Mouse (Mus musculus) Patski (cell line): ENCODE results near the gene Emx2. TPM values are rescaled to one million over a fixed set of nuclear protein-coding genes. Genes with fewer than 3 reads are reported as not detected.

Source experiments
- ATAC-seq: fragments of 100-300 bp; one replicate; pipeline ENCODE4 v1.8.0; 2021
- CTCF ChIA-PET: fragments of 350-600 bp; sonication (Branson Sonifier 250); formaldehyde crosslinking; loops from one replicate; lab custom pipeline; 2022; ENCODE audit warnings: inconsistent platforms; lab: Charles Lee
- POLR2A ChIA-PET: fragments of 350-600 bp; sonication (Branson Sonifier 250); formaldehyde crosslinking; loops from one replicate; lab custom pipeline; 2022; ENCODE audit warnings: antibody characterized with exemption, inconsistent platforms; lab: Charles Lee
- DNase-seq: peaks from one replicate; pipeline ENCODE4 v3.0.0-alpha.2; 2011; ENCODE audit warnings: low read depth, low spot score
- H3K27me3 ChIP-seq: fragments of 371-371 bp; one replicate; pipeline ENCODE4 v1.5.1; 2021
- CTCF ChIP-seq: fragments of 100-300 bp; IDR thresholded peaks from one replicate; pipeline ENCODE4 v1.5.1; 2021
- in situ Hi-C: fragments of 300-500 bp; cut with MboI; formaldehyde crosslinking; loops from 3 replicates; pipeline ENCODE4 v1.11.1; 2018; ENCODE audit warnings: low pct_unique_long_range_greater_than_20kb, mixed read lengths
- polyA plus RNA-seq: library from polyadenylated mRNA; unstranded; gene quantifications from one replicate; pipeline ENCODE4 v1.2.3, GENCODE M21; 2021

Gene Emx2
- polyA plus RNA-seq, 1 experiment from 2014 or later, result 49.2 TPM

DNA sequence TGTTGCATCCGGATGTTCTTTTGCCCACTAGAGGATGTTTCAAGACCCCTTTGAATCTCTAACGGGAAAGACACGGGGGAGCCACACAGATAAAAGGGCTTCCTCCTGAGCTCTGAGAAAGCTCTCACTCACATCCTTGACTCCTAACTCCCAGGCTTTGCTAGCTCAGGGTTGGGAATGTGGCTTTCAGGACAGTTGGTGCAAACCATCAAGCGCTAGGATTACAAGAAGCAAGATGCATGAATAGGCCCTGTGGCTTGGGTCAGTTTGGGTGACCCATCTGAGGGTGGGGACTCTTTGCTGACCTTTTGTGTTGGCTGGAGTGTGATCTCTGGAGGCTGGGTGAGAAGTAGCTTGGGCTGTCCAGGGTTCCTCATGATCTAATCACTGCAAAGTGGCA, 5.9 kb upstream of the Emx2 start:
- ATAC-seq (no peak), DNase-seq (no peak)
- no peak for TF ChIP-seq CTCF
- in situ Hi-C loops, result no loop called here
- ChIA-PET CTCF (interaction anchor here (0.8 to 2.5 kb wide), 5 partner anchors 10 to 140 kb away, joined by 3 to 9 read pairs (median 3); no protein-coding TSS in a partner anchor), POLR2A (interaction anchor here (0.6 kb wide), 1 partner anchor 495 kb away, joined by 3 read pairs; no protein-coding TSS in a partner anchor)
- no peaks in the 10 kb centered on the region for H3K27me3 ChIP-seq

GRCm38 (mm10) chr19:59453591-59453990, 4.6 kb upstream of the Emx2 start:
- CTCF ChIA-PET, result interaction anchor here (1.2 to 2.5 kb wide), 3 partner anchors 33 to 65 kb away, joined by 3 to 9 read pairs (median 5); no protein-coding TSS in a partner anchor
- POLR2A ChIA-PET, result no interaction called here
- DNase-seq, result no peak
- in situ Hi-C loops, result no loop called here
- no peak for TF ChIP-seq CTCF
- no peak for ATAC-seq
- no peaks in the 10 kb centered on the region for H3K27me3 ChIP-seq

- in situ Hi-C loops, result no loop called here
- DNase-seq (no peak), ATAC-seq (no peak)
- H3K27me3 ChIP-seq, result no peaks in the 10 kb centered on the region
- ChIA-PET POLR2A (no interaction called here), CTCF (interaction anchor here (0.6 to 2.5 kb wide), 5 partner anchors 30 to 475 kb away, joined by 3 to 9 read pairs (median 4); no protein-coding TSS in a partner anchor)
- TF ChIP-seq CTCF, result no peak
These were observed 4.0 kb upstream of the Emx2 start for GRCm38 (mm10) chr19:59454196-59454595.

DNA sequence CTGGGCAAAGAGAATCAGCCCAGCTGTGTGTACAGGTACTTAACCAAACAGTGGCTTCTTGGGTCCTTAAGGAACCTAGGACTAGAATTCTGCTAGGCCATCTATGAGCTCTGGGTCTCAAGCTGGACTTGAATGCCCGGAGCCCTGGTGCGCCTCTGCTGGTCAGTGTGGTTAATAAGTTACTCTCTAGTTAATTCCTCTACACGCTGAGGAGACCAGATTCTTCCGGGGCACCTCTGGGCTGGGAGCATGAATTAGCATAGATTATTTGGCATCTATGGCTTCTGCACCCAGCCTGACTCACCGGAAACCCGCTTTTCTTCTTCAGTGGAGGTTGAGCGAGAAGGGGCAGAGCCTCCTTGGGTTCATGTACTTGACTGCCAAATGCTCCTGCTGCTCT, 2.5 kb upstream of the Emx2 start:
- POLR2A ChIA-PET, result interaction anchor here (0.6 kb wide), 1 partner anchor 23 kb away, joined by 3 read pairs; no protein-coding TSS in a partner anchor
- CTCF ChIA-PET, result interaction anchor here (1.2 to 1.8 kb wide), 5 partner anchors 10 to 688 kb away, joined by 3 to 6 read pairs (median 4); no protein-coding TSS in a partner anchor
- no peaks in the 10 kb centered on the region for H3K27me3 ChIP-seq

GRCm38 (mm10) chr19:59457011-59457945, 894 bp upstream of the Emx2 start:
- POLR2A ChIA-PET, result interaction anchor here (0.5 to 2.0 kb wide), 10 partner anchors 9 to 1608 kb away, joined by 3 to 7 read pairs (median 4); no protein-coding TSS in a partner anchor
- DNase-seq (no peak), ATAC-seq (peak; percentile 41)
- in situ Hi-C loops, result loop anchor here (5.0 kb wide), 1 partner anchor 110 kb away; the partner anchor contains the start of gene Pdzd8
- CTCF ChIA-PET, result interaction anchor here (0.9 to 1.1 kb wide), 2 partner anchors 287 to 687 kb away, joined by 3 read pairs; no protein-coding TSS in a partner anchor
- no peak for TF ChIP-seq CTCF
- H3K27me3 ChIP-seq, result no peaks in the 10 kb centered on the region

More for the DNA sequence above, 2.5 kb upstream of the Emx2 start:
- peak; percentile 11 for ATAC-seq
- TF ChIP-seq CTCF, result no peak
- in situ Hi-C loops, result loop anchor here (5.0 kb wide), 1 partner anchor 108 kb away; the partner anchor contains the start of gene Pdzd8
- DNase-seq, result no peak

DNA sequence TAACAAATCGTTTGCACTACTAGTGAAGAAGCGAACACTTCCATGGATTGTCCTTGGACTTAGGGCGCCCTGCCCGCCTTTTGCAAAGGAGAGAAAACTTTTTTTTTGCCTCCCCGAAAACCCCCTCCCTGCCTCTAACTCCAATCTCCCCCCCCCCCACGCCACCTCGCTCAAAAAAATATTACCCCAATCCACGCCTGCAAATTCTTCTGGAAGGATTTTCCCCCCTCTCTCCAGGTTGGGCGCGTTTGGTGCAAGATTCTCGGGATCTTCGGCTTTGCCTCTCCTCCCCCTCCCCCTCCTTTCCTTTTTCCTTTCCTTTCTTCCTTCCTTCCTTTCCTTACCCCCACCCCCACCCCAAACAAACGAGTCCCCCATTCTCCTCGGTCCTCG, 567 bp downstream of the Emx2 start:
- TF ChIP-seq CTCF, result no peak
- ATAC-seq (no peak), DNase-seq (no peak)
- in situ Hi-C loops, result loop anchor here (5.0 kb wide), 1 partner anchor 111 kb away; the partner anchor contains the start of gene Pdzd8
- POLR2A ChIA-PET, result interaction anchor here (0.8 to 1.0 kb wide), 2 partner anchors 683 to 686 kb away, joined by 3 read pairs; no protein-coding TSS in a partner anchor
- CTCF ChIA-PET, result no interaction called here
- H3K27me3 ChIP-seq, result no peaks in the 10 kb centered on the region

DNA sequence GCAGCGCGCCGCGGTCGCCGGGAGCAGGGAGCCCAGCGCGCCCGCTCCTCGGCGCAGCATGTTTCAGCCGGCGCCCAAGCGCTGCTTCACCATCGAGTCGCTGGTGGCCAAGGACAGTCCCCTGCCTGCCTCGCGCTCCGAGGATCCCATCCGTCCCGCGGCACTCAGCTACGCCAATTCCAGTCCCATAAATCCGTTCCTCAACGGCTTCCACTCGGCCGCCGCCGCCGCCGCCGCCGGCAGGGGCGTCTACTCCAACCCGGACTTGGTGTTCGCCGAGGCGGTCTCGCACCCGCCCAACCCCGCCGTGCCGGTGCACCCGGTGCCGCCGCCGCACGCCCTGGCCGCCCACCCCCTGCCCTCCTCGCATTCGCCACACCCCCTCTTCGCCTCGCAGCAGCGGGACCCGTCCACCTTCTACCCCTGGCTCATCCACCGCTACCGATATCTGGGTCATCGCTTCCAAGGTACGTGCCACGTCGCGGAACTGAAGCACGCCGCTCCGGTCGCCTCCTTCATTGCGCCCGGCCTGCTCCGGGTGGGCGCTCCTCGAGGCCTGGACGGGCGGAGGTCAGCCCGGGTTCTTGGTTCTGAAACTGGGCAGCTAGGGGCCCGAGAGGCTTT, 1.1 kb downstream of the Emx2 start:
- in situ Hi-C loops, result loop anchor here (5.0 kb wide), 1 partner anchor 112 kb away; the partner anchor contains the start of gene Pdzd8
- POLR2A ChIA-PET, result interaction anchor here (0.8 to 1.0 kb wide), 2 partner anchors 683 to 685 kb away, joined by 3 read pairs; no protein-coding TSS in a partner anchor
- CTCF ChIA-PET, result no interaction called here
- no peak for TF ChIP-seq CTCF
- H3K27me3 ChIP-seq, result no peaks in the 10 kb centered on the region
- no peak for ATAC-seq
- no peak for DNase-seq

- ATAC-seq (no peak), DNase-seq (no peak)
- in situ Hi-C loops, result loop anchor here (5.0 to 10.0 kb wide), 4 partner anchors 113 to 682 kb away; partner anchors contain the start of genes Pdzd8 and Rab11fip2
- ChIA-PET CTCF (no interaction called here), POLR2A (no interaction called here)
- no peak for TF ChIP-seq CTCF
- H3K27me3 ChIP-seq, result no peaks in the 10 kb centered on the region
These were observed 1.7 kb downstream of the Emx2 start for GRCm38 (mm10) chr19:59459811-59460241.

GRCm38 (mm10) chr19:59460328-59461115, 2.4 kb downstream of the Emx2 start:
- CTCF ChIA-PET, result interaction anchor here (1.1 to 1.5 kb wide), 3 partner anchors 481 to 686 kb away, joined by 3 read pairs; partner anchors contain the start of gene Rab11fip2
- in situ Hi-C loops, result loop anchor here (5.0 to 10.0 kb wide), 3 partner anchors 124 to 682 kb away; partner anchors contain the start of gene Rab11fip2
- DNase-seq (no peak), ATAC-seq (no peak)
- no peaks in the 10 kb centered on the region for H3K27me3 ChIP-seq
- POLR2A ChIA-PET, result interaction anchor here (1.2 kb wide), 1 partner anchor 116 kb away, joined by 3 read pairs; no protein-coding TSS in a partner anchor
- no peak for TF ChIP-seq CTCF
